Mouse (Mus musculus) brain, embryonic 14.5 days (tissue): ENCODE measurements around the gene Rev3l.

Experiments
- CTCF ChIP-seq: fragments of 200-500 bp; IDR thresholded peaks from 2 replicates; pipeline ENCODE4 v1.5.1; 2012; ENCODE audit warnings: inconsistent platforms, mild to moderate bottlenecking, moderate library complexity, borderline replicate concordance; ENCODE audit not compliant: insufficient read depth, insufficient read length; ENCODE audit errors: extremely low read depth
- POLR2A ChIP-seq: fragments of 200-500 bp; IDR thresholded peaks from 2 replicates; pipeline ENCODE4 v1.6.1; 2012; ENCODE audit warnings: mild to moderate bottlenecking, inconsistent platforms, borderline replicate concordance; ENCODE audit not compliant: poor library complexity, insufficient read depth, insufficient read length, severe bottlenecking; ENCODE audit errors: extremely low read depth

DNA sequence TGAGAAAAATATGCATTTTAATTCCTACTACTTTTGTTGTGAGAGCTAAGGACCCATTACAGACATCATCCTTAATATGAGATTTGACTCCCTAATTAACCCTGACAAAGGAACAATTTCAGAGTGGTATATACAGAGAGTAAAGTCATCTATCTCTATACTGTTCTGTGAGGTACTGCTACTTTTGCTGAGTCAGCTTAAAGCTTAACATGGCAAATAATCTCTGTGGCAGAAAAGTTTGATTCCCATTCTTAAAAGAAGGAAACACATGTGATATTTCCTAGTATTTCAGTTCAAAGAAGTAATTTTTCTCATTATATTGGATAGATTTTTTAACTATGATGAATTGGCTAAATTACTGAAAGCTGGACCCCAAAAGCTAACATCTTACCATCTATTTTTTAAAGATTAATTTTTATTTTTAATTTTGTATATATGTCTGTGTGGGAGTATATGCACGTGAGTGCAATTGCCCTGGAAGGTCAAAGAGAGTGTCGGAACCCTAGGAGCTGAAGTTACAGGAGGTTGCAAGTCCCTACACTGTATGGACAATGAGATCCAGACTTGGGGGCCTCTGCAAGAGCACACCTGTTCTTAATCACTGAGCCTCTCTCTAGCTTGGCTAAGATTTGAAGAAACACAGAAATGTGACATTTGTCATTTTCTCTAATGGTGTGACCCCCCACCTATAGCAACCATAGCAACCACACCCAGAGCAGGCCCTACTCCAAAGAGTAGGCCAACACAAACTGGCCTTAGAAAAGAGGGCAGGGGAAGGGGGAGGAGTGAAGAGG lies 24.0 kb upstream of the Rev3l start:
- TF ChIP-seq POLR2A = no peak
- no peak for TF ChIP-seq CTCF
